Mouse (Mus musculus): Measurements from ENCODE around the gene Mettl25.

DNA sequence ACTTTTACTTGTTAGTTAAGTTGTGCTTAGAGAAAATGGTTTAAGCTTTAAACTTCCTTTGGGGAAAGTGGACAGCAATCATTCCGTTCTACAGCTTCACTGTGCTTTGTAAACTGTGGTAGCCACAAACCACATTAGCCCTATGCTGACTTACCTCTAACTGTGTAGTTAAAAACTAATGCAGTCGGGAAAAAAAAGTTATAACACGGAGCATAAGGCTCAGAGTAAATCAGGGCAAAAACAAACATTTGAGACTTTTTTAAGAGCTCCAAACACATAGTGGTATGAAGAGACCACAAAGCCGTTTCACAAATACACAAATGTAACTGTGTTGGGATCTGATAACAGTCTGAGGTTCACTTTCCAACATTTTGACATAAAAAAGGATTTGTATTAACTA, 126.8 kb downstream of the Mettl25 start:
- TF ChIP-seq CTCF (conservative IDR thresholded peaks at IDR 0.05; ENCODE audit: low read length) (no peak), NANOG (IDR thresholded peaks at IDR 0.05; ENCODE audit: borderline replicate concordance, low read length) (no peak)

Measured in E14TG2a.4 (cell line).